Mouse (Mus musculus): Measurements from ENCODE around the gene Cpeb1. TPM values are rescaled to one million over a fixed set of nuclear protein-coding genes. Genes with fewer than 3 reads are reported as not detected.
"Not testable (repeated sequence)": the region's sequence is repeated elsewhere in the genome, so short reads cannot be mapped to it uniquely, and the experiment has no call there.

Gene Cpeb1
- polyA plus RNA-seq (2017; shearing (Covaris generic)): under 1 TPM in 1 of 3 experiments, not detected in 2; 0.30 TPM

GRCm38 (mm10) chr7:81455155-81455651 is at the start of gene Cpeb1:
Gene Cpeb1 (minus strand): TSS chr7:81455465.
- no peak for ATAC-seq

GRCm38 (mm10) chr7:81501050-81501449 is 45.8 kb upstream of the Cpeb1 start:
- no peak for ATAC-seq

- ATAC-seq: no peak
Observed at GRCm38 (mm10) chr7:81498181-81498580, 42.9 kb upstream of the Cpeb1 start, which contains the start of gene BC048679. Gene BC048679 (minus strand): TSS chr7:81498281.

GRCm38 (mm10) chr7:81497171-81497570 is 41.9 kb upstream of the Cpeb1 start:
- no peak for ATAC-seq

GRCm38 (mm10) chr7:81493331-81494021 is 38.2 kb upstream of the Cpeb1 start, which contains the start of gene Ap3b2:
Gene Ap3b2 (minus strand): TSS chr7:81493925.
- ATAC-seq: no peak

- ATAC-seq: no peak
Observed at GRCm38 (mm10) chr7:81492628-81493027, 37.4 kb upstream of the Cpeb1 start.

GRCm38 (mm10) chr7:81489649-81490048 is 34.4 kb upstream of the Cpeb1 start:
- ATAC-seq: no peak

- ATAC-seq: no peak
Observed at GRCm38 (mm10) chr7:81480800-81481199, 25.5 kb upstream of the Cpeb1 start.

- ATAC-seq: no peak
Observed at GRCm38 (mm10) chr7:81479531-81480090, 24.3 kb upstream of the Cpeb1 start.

- ATAC-seq: not testable (repeated sequence)
Observed at GRCm38 (mm10) chr7:81478261-81478660, 23.0 kb upstream of the Cpeb1 start.

GRCm38 (mm10) chr7:81476833-81477232 is 21.6 kb upstream of the Cpeb1 start:
- no peak for ATAC-seq

GRCm38 (mm10) chr7:81475221-81475620 is 20.0 kb upstream of the Cpeb1 start:
- no peak for ATAC-seq

GRCm38 (mm10) chr7:81464906-81465450 is 9.7 kb upstream of the Cpeb1 start:
- ATAC-seq: no peak

GRCm38 (mm10) chr7:81464116-81464515 is 8.9 kb upstream of the Cpeb1 start:
- ATAC-seq: no peak

GRCm38 (mm10) chr7:81462815-81463214 is 7.5 kb upstream of the Cpeb1 start:
- no peak for ATAC-seq

GRCm38 (mm10) chr7:81454331-81455039 is 780 bp downstream of the Cpeb1 start:
- ATAC-seq: no peak

- no peak for ATAC-seq
Observed at GRCm38 (mm10) chr7:81453443-81454274, 1.6 kb downstream of the Cpeb1 start.

- ATAC-seq: no peak
Observed at GRCm38 (mm10) chr7:81452971-81453441, 2.3 kb downstream of the Cpeb1 start.

- no peak for ATAC-seq
Observed at GRCm38 (mm10) chr7:81398957-81399356, 56.3 kb downstream of the Cpeb1 start.

- no peak for ATAC-seq
Observed at GRCm38 (mm10) chr7:81379363-81379762, 75.9 kb downstream of the Cpeb1 start.

GRCm38 (mm10) chr7:81372337-81372920 is 82.8 kb downstream of the Cpeb1 start:
- ATAC-seq: no peak

GRCm38 (mm10) chr7:81371811-81372210 is 83.5 kb downstream of the Cpeb1 start:
- ATAC-seq: no peak
